Mouse (Mus musculus): ENCODE measurements around the gene Yipf4. TPM values are rescaled to one million over a fixed set of nuclear protein-coding genes. Genes with fewer than 3 reads are reported as not detected.
A peak's percentile ranks its signal among the peaks of the same experiment; 100 is the strongest.
"Not testable (repeated sequence)": the region's sequence is repeated elsewhere in the genome, so short reads cannot be mapped to it uniquely, and the experiment has no call there.

Gene Yipf4
- polyA plus RNA-seq, 1 experiment from 2014 or later = 72.0 TPM

DNA sequence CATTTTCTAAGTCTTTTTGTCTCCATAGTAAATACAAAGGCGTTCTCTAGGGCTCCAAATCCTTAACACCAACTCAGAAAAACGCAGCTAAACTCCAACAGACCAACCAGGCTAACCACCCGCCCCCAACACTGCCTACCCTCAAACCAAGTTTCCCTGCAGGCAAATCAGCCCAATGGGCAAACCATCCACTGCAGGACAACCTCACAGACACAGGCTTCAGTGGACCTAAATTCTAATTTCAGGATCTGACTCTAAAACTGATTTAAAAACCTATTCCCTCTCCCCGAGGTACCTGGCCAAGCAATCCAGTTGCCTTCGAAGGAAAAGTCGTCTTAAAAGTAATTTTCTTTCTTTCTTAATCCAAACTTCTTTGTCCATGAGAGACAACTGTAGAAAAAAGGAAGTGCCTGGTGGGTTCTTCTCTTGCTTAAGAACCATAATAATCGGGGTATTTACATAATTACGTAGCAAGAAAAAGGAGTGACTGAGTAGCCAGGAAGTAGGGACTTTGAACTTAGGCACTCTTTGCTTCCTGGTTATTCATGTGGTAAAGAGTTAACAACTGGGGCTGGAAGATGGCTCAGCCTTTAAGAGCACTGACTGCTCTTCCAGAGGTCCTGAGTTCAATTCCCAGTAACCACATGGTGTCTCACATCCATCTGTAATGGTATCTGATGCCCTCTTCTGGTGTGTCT is 30.4 kb upstream of the Yipf4 start, which contains the start of gene Nlrc4:
Gene Nlrc4, minus strand, starts transcription at position 432 of the 698 bp plus-strand sequence.
- no peak for ATAC-seq (ENCODE audit: low read depth)
- 34% methylated on average over 8 of the region's 8 CpGs for WGBS (ENCODE audit: insufficient replicate concordance)
- Histone ChIP-seq H3K4me3 (ENCODE audit: low read depth, low read length) (no peak within 1 kb of the TSS), H3K27me3 (ENCODE audit: control insufficient read depth, insufficient read depth, low read depth, low read length) (no peaks in the 10 kb centered on the region), H3K36me3 (ENCODE audit: control insufficient read depth, insufficient read depth) (no peaks in the 10 kb centered on the region), H3K9me3 (replicated peaks; ENCODE audit: control insufficient read depth, low read length) (no peaks in the 10 kb centered on the region), H3K27ac (ENCODE audit: low read length) (no peak within 1 kb of the TSS), H3K9ac (ENCODE audit: low read depth, low read length) (no peak within 1 kb of the TSS), H3K4me2 (ENCODE audit: low read depth, low read length) (no peak within 1 kb of the TSS), H3K4me1 (ENCODE audit: control insufficient read depth, low read depth, low read length) (no peaks in the 10 kb centered on the region)

DNA sequence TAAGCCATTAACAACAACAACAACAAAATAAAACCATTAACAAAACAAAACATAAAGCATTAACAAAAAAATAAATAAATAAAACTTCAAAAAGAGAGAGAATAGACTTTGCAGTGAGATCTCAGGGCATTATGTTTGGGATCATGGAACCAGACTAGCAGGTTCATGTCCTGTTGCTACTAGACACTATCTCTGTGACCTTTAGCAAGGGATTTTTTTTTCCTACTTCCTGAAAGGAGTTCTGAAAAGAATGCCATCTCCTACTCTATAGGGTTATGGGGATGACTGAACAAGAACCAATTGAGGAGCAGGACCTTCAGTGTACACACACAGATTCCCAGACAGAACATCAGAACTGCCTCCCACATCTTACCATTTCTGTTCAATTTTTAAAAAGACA is 25.8 kb upstream of the Yipf4 start:
- Histone ChIP-seq H3K9me3 (replicated peaks; ENCODE audit: control insufficient read depth, low read length) (no peaks in the 10 kb centered on the region), H3K4me2 (ENCODE audit: low read depth, low read length) (no peak overlapping the region), H3K9ac (ENCODE audit: low read depth, low read length) (no peak overlapping the region), H3K27ac (ENCODE audit: low read length) (no peak overlapping the region), H3K36me3 (ENCODE audit: control insufficient read depth, insufficient read depth) (no peaks in the 10 kb centered on the region), H3K4me1 (ENCODE audit: control insufficient read depth, low read depth, low read length) (no peaks in the 10 kb centered on the region), H3K27me3 (ENCODE audit: control insufficient read depth, insufficient read depth, low read depth, low read length) (no peaks in the 10 kb centered on the region), H3K4me3 (ENCODE audit: low read depth, low read length) (no peak overlapping the region)
- ATAC-seq (ENCODE audit: low read depth) = no peak

DNA sequence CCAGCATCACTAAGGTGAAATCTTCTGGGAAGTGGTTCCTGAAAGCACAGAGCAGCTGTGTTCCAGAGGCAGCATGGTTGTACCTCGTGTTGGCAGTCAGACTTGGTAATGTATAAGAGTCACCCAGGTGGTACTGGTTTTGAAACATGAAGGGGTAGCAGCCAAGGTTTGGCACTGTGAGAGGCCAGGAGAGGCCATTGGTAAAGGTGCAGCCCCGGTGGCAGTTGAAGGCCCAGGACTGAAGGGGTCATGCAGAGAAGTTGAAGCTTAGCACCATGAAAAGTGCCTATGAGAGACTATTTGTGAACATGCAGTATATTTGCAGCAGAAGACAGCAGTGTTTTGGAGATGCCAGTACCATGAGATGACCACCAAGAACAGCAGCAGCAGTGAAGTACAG is 21.3 kb upstream of the Yipf4 start:
- 66% methylated on average over 2 of the region's 2 CpGs for WGBS (ENCODE audit: insufficient replicate concordance)
- H3K36me3 ChIP-seq (ENCODE audit: control insufficient read depth, insufficient read depth); ATAC-seq (ENCODE audit: low read depth); H3K9ac ChIP-seq (ENCODE audit: low read depth, low read length); H3K4me2 ChIP-seq (ENCODE audit: low read depth, low read length); H3K9me3 ChIP-seq (replicated peaks; ENCODE audit: control insufficient read depth, low read length); H3K4me1 ChIP-seq (ENCODE audit: control insufficient read depth, low read depth, low read length); H3K27me3 ChIP-seq (ENCODE audit: control insufficient read depth, insufficient read depth, low read depth, low read length); H3K4me3 ChIP-seq (ENCODE audit: low read depth, low read length); H3K27ac ChIP-seq (ENCODE audit: low read length): not testable (repeated sequence)

DNA sequence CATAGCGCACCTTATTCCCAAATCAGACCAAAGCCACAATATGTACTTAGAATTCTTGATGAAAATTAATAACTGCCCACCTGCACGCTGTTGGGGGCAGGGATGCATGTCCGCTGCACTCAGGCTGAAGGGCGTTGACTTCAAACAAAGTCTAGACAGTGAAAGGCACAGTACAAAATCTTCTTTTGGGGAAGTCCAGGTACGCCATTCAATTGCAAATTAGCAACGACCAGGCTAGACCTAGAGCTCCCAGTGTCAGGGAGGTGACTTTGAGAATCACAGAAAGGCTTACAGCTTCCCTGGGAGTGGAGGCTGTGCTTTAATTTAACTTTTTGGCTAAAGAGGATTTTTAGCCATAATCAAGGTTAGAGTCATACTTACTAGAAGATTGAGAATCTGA is 19.2 kb upstream of the Yipf4 start:
- H3K27ac ChIP-seq (ENCODE audit: low read length); H3K4me2 ChIP-seq (ENCODE audit: low read depth, low read length); H3K4me3 ChIP-seq (ENCODE audit: low read depth, low read length); H3K36me3 ChIP-seq (ENCODE audit: control insufficient read depth, insufficient read depth); ATAC-seq (ENCODE audit: low read depth); H3K9ac ChIP-seq (ENCODE audit: low read depth, low read length); H3K9me3 ChIP-seq (replicated peaks; ENCODE audit: control insufficient read depth, low read length); H3K27me3 ChIP-seq (ENCODE audit: control insufficient read depth, insufficient read depth, low read depth, low read length); H3K4me1 ChIP-seq (ENCODE audit: control insufficient read depth, low read depth, low read length): not testable (repeated sequence)
- 55% methylated on average over 6 of the region's 6 CpGs for WGBS (ENCODE audit: insufficient replicate concordance)

DNA sequence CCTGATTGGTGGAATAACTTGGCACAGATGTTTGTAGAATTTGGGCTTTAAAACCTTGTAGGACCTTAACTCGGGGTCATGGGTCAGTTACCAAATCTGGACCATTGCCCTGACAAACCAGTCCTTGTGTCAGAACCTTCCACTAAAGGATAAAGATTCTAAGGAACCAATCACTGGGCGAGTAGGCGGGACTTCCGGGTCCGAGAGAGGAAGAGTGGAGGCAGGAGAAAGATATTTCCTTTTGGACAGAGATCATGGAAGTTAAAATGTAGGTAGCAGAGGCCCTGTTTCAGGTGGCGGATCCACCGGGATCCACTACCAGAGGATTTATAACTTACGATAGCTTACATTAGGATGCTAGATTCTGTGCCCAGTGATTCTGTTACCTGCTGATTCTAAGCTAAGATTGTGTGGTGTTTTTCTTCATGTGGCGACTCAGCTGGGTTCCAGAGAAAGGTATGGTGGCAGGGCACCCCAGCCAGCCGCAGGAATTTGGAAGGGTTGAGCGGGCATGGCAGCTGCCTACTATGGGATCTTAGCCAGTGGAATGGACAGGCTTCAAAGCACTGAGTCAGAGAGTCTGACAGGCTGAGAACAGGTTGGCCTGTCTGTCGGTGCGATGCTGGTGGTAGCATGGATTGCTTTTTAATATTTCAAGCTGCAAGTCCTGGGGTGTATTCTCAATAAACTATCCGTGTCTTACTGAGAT is 8.8 kb upstream of the Yipf4 start:
- Histone ChIP-seq H3K9me3 (replicated peaks; ENCODE audit: control insufficient read depth, low read length) (no peaks in the 10 kb centered on the region), H3K4me3 (ENCODE audit: low read depth, low read length) (no peak overlapping the region), H3K36me3 (ENCODE audit: control insufficient read depth, insufficient read depth) (no peaks in the 10 kb centered on the region), H3K27me3 (ENCODE audit: control insufficient read depth, insufficient read depth, low read depth, low read length) (no peaks in the 10 kb centered on the region), H3K4me2 (ENCODE audit: low read depth, low read length) (no peak overlapping the region), H3K9ac (ENCODE audit: low read depth, low read length) (no peak overlapping the region), H3K4me1 (ENCODE audit: control insufficient read depth, low read depth, low read length) (no peaks in the 10 kb centered on the region), H3K27ac (ENCODE audit: low read length) (no peak overlapping the region)
- WGBS (ENCODE audit: insufficient replicate concordance) = 65% methylated on average over 14 of the region's 14 CpGs
- no peak for ATAC-seq (ENCODE audit: low read depth)

DNA sequence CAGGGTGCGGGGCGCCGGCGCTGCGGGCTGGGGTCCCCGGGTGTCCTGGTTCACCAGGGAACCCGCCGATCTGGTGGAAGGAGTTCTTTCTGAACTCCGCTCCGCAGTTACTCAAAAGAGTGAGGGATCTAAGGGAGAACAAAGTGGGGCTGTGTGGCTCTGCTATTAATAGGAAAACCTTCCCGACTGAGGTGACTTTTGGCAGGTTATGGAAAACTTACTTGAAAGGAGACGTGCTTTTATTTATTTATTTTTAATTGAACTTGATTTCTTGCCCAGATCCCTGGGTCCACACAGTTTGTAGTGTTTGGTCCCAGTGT is 568 bp downstream of the Yipf4 start:
- Histone ChIP-seq H3K36me3 (ENCODE audit: control insufficient read depth, insufficient read depth) (peaks cover 22% of the 10 kb centered on the region), H3K27me3 (ENCODE audit: control insufficient read depth, insufficient read depth, low read depth, low read length) (no peaks in the 10 kb centered on the region), H3K4me3 (ENCODE audit: low read depth, low read length) (peak overlapping the region; percentile 98), H3K9me3 (replicated peaks; ENCODE audit: control insufficient read depth, low read length) (no peaks in the 10 kb centered on the region), H3K27ac (ENCODE audit: low read length) (peak overlapping the region; percentile 99), H3K4me1 (ENCODE audit: control insufficient read depth, low read depth, low read length) (peaks cover 8% of the 10 kb centered on the region), H3K9ac (ENCODE audit: low read depth, low read length) (peak overlapping the region; percentile 98), H3K4me2 (ENCODE audit: low read depth, low read length) (peak overlapping the region; percentile 61)
- no peak for ATAC-seq (ENCODE audit: low read depth)
- 1% methylated on average over 12 of the region's 12 CpGs for WGBS (ENCODE audit: insufficient replicate concordance)

DNA sequence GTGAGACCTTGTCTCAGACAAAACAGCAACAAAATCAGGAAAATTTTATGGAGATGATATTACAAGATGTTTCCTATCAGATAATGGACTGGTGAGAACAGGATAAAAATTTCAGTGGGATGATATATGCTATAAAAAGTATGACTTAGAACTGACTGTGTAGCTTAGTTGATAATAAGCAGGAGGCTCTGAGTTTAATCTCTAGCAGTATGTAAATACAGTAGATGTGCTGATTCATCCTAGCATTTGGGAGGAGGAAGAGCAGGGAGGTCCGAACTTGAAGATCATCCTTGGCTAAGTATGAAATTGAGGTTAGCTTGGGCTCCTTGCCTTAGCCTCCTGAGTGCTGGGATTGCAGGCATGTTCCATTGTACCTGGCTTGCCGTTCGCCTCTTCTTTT is 2.3 kb downstream of the Yipf4 start:
- H3K27me3 ChIP-seq (ENCODE audit: control insufficient read depth, insufficient read depth, low read depth, low read length) = no peaks in the 10 kb centered on the region
- H3K4me3 ChIP-seq (ENCODE audit: low read depth, low read length) = peak overlapping the region; percentile 98
- no peaks in the 10 kb centered on the region for H3K9me3 ChIP-seq (replicated peaks; ENCODE audit: control insufficient read depth, low read length)
- peaks cover 8% of the 10 kb centered on the region for H3K4me1 ChIP-seq (ENCODE audit: control insufficient read depth, low read depth, low read length)
- peak overlapping the region; percentile 98 for H3K9ac ChIP-seq (ENCODE audit: low read depth, low read length)
- peak; percentile 57 for ATAC-seq (ENCODE audit: low read depth)
- 66% methylated on average over 3 of the region's 3 CpGs for WGBS (ENCODE audit: insufficient replicate concordance)
- peak overlapping the region; percentile 92 for H3K27ac ChIP-seq (ENCODE audit: low read length)
- H3K4me2 ChIP-seq (ENCODE audit: low read depth, low read length) = peak overlapping the region; percentile 61
- peaks cover 33% of the 10 kb centered on the region for H3K36me3 ChIP-seq (ENCODE audit: control insufficient read depth, insufficient read depth)

DNA sequence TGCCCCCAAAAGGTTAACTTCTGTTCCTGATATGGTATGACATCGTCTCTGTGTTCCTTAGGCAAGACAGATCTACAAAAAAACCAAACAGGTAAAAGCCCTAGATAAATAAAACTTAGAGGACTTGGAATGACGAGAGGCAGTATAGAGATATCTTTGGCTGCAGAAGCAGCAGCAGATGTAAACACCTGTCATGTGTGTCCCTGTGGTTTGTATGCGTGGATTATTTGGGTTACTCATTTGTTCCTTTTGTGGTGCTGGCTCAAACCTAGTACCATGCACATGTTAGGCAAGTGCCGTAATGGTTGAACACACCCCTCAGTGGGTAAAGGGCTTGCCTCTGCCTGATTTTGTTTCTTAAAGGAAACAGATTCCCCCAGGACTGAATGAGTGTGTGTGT is 10.9 kb downstream of the Yipf4 start:
- H3K9ac ChIP-seq (ENCODE audit: low read depth, low read length) = no peak overlapping the region
- H3K4me3 ChIP-seq (ENCODE audit: low read depth, low read length) = no peak overlapping the region
- ATAC-seq (ENCODE audit: low read depth) = no peak
- no peaks in the 10 kb centered on the region for H3K4me1 ChIP-seq (ENCODE audit: control insufficient read depth, low read depth, low read length)
- no peak overlapping the region for H3K27ac ChIP-seq (ENCODE audit: low read length)
- no peaks in the 10 kb centered on the region for H3K9me3 ChIP-seq (replicated peaks; ENCODE audit: control insufficient read depth, low read length)
- H3K4me2 ChIP-seq (ENCODE audit: low read depth, low read length) = no peak overlapping the region
- peaks cover 35% of the 10 kb centered on the region for H3K36me3 ChIP-seq (ENCODE audit: control insufficient read depth, insufficient read depth)
- H3K27me3 ChIP-seq (ENCODE audit: control insufficient read depth, insufficient read depth, low read depth, low read length) = no peaks in the 10 kb centered on the region
- 69% methylated on average over 4 of the region's 4 CpGs for WGBS (ENCODE audit: insufficient replicate concordance)

DNA sequence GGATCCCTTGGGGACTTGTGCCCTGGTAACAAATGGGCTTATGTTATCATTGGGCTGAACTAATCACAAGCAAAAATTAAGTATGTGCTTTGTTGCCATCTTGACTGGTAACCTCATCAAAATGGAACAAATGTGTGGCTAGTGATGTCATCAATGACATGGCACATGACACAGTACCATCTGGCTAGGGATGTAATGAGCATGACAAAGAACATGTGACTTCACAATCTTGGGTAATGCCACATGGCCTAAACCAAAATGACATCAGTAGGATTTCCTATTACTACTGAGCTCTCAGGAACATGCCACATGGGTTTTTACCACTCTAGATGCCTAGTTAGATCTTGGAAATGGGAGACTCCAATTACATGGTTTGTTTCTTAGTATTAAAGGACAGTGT is 11.8 kb downstream of the Yipf4 start:
- no peaks in the 10 kb centered on the region for H3K9me3 ChIP-seq (replicated peaks; ENCODE audit: control insufficient read depth, low read length)
- no peak overlapping the region for H3K27ac ChIP-seq (ENCODE audit: low read length)
- ATAC-seq (ENCODE audit: low read depth) = no peak
- no peaks in the 10 kb centered on the region for H3K27me3 ChIP-seq (ENCODE audit: control insufficient read depth, insufficient read depth, low read depth, low read length)
- no peaks in the 10 kb centered on the region for H3K4me1 ChIP-seq (ENCODE audit: control insufficient read depth, low read depth, low read length)
- H3K36me3 ChIP-seq (ENCODE audit: control insufficient read depth, insufficient read depth) = peaks cover 28% of the 10 kb centered on the region
- no peak overlapping the region for H3K9ac ChIP-seq (ENCODE audit: low read depth, low read length)
- H3K4me3 ChIP-seq (ENCODE audit: low read depth, low read length) = no peak overlapping the region
- no peak overlapping the region for H3K4me2 ChIP-seq (ENCODE audit: low read depth, low read length)

Measured in liver, embryonic 16.5 days (tissue).